Mouse (Mus musculus): Measurements from ENCODE around the gene Foxo6. TPM values are rescaled to one million over a fixed set of nuclear protein-coding genes. Genes with fewer than 3 reads are reported as not detected.

Gene Foxo6
- polyA plus RNA-seq (2014; fragmentation: Nextera tagmentation; extraction: Ambion mirVana) = 0.07 and 0.11 TPM in 2 replicates

GRCm38 (mm10) chr4:120287290-120288111 lies at the start of gene Foxo6:
Foxo6 (minus strand) TSS chr4:120287349.
- Histone ChIP-seq H3K4me3 (ENCODE audit: low read depth, low read length) (peak within 1 kb of the TSS; percentile 53), H3K4me1 (ENCODE audit: control insufficient read depth, insufficient read depth, low read length) (peaks cover 19% of the 10 kb centered on the region), H3K36me3 (ENCODE audit: control insufficient read depth, insufficient read depth, low read length) (no peaks in the 10 kb centered on the region), H3K9ac (ENCODE audit: low read length) (peak within 1 kb of the TSS; percentile 43), H3K27ac (replicated peaks; ENCODE audit: low read depth, low read length) (no peak within 1 kb of the TSS), H3K4me2 (ENCODE audit: low read depth, severe bottlenecking) (peak within 1 kb of the TSS; percentile 100), H3K27me3 (ENCODE audit: control insufficient read depth, insufficient read depth, low read length) (peaks cover 32% of the 10 kb centered on the region), H3K9me3 (ENCODE audit: control insufficient read depth, low read length) (no peaks in the 10 kb centered on the region)
- under 1% methylated on average over 70 of the region's 99 CpGs for WGBS
- ATAC-seq (ENCODE audit: insufficient number of reproducible peaks, low FRiP score, low TSS enrichment, low read depth) = peak; percentile 91
- peak; percentile 96 for DNase-seq (ENCODE audit: low spot score)

- no peak for DNase-seq (ENCODE audit: low spot score)
- H3K4me2 ChIP-seq (ENCODE audit: low read depth, severe bottlenecking) = no peak overlapping the region
Measured at GRCm38 (mm10) chr4:120334316-120334715, 47.2 kb upstream of the Foxo6 start.

GRCm38 (mm10) chr4:120332934-120333421 lies 45.8 kb upstream of the Foxo6 start:
- 46% methylated on average over 11 of the region's 11 CpGs for WGBS
- H3K27ac ChIP-seq (replicated peaks; ENCODE audit: low read depth, low read length) = no peak overlapping the region
- no peak overlapping the region for H3K4me2 ChIP-seq (ENCODE audit: low read depth, severe bottlenecking)
- H3K27me3 ChIP-seq (ENCODE audit: control insufficient read depth, insufficient read depth, low read length) = no peaks in the 10 kb centered on the region
- H3K4me1 ChIP-seq (ENCODE audit: control insufficient read depth, insufficient read depth, low read length) = no peaks in the 10 kb centered on the region
- H3K9ac ChIP-seq (ENCODE audit: low read length) = no peak overlapping the region
- H3K4me3 ChIP-seq (ENCODE audit: low read depth, low read length) = no peak overlapping the region
- DNase-seq (ENCODE audit: low spot score) (no peak), ATAC-seq (ENCODE audit: insufficient number of reproducible peaks, low FRiP score, low TSS enrichment, low read depth) (no peak)
- no peaks in the 10 kb centered on the region for H3K9me3 ChIP-seq (ENCODE audit: control insufficient read depth, low read length)
- H3K36me3 ChIP-seq (ENCODE audit: control insufficient read depth, insufficient read depth, low read length) = no peaks in the 10 kb centered on the region

More at GRCm38 (mm10) chr4:120334316-120334715, 47.2 kb upstream of the Foxo6 start:
- H3K27me3 ChIP-seq (ENCODE audit: control insufficient read depth, insufficient read depth, low read length) = no peaks in the 10 kb centered on the region
- no peak for ATAC-seq (ENCODE audit: insufficient number of reproducible peaks, low FRiP score, low TSS enrichment, low read depth)
- H3K36me3 ChIP-seq (ENCODE audit: control insufficient read depth, insufficient read depth, low read length) = no peaks in the 10 kb centered on the region
- no peaks in the 10 kb centered on the region for H3K9me3 ChIP-seq (ENCODE audit: control insufficient read depth, low read length)
- 88% methylated on average over 4 of the region's 4 CpGs for WGBS
- H3K4me1 ChIP-seq (ENCODE audit: control insufficient read depth, insufficient read depth, low read length) = no peaks in the 10 kb centered on the region
- no peak overlapping the region for H3K9ac ChIP-seq (ENCODE audit: low read length)
- H3K4me3 ChIP-seq (ENCODE audit: low read depth, low read length) = no peak overlapping the region
- H3K27ac ChIP-seq (replicated peaks; ENCODE audit: low read depth, low read length) = no peak overlapping the region

- 65% methylated on average over 7 of the region's 7 CpGs for WGBS
Measured at GRCm38 (mm10) chr4:120332405-120332933, 45.3 kb upstream of the Foxo6 start.

GRCm38 (mm10) chr4:120331992-120332391 lies 44.8 kb upstream of the Foxo6 start:
- DNase-seq (ENCODE audit: low spot score) = no peak

More at GRCm38 (mm10) chr4:120332405-120332933, 45.3 kb upstream of the Foxo6 start:
- Histone ChIP-seq H3K27ac (replicated peaks; ENCODE audit: low read depth, low read length) (no peak overlapping the region), H3K9ac (ENCODE audit: low read length) (no peak overlapping the region), H3K9me3 (ENCODE audit: control insufficient read depth, low read length) (no peaks in the 10 kb centered on the region), H3K27me3 (ENCODE audit: control insufficient read depth, insufficient read depth, low read length) (no peaks in the 10 kb centered on the region), H3K36me3 (ENCODE audit: control insufficient read depth, insufficient read depth, low read length) (no peaks in the 10 kb centered on the region), H3K4me1 (ENCODE audit: control insufficient read depth, insufficient read depth, low read length) (no peaks in the 10 kb centered on the region), H3K4me3 (ENCODE audit: low read depth, low read length) (no peak overlapping the region), H3K4me2 (ENCODE audit: low read depth, severe bottlenecking) (no peak overlapping the region)
- ATAC-seq (ENCODE audit: insufficient number of reproducible peaks, low FRiP score, low TSS enrichment, low read depth) (no peak), DNase-seq (ENCODE audit: low spot score) (no peak)

DNA sequence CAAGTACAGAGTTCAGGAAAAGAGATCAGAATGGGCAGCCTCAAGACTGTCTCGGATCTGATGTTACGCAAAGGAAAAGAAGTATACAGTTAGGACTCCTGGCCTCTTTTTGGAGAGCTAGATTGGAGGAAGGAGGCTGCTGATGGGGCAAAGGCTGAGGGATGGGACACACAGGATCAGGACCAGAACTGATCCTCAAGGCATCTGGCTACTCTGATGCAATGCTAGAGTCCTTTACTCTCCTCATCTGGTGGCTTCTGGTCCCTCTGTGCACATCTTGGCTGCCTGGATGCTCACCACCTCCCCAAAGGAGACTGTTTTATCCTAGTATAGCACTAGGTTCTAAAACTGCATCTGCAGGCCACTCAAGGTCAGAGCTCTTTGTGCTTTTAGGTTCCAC lies 44.4 kb upstream of the Foxo6 start:
- DNase-seq (ENCODE audit: low spot score) (no peak), ATAC-seq (ENCODE audit: insufficient number of reproducible peaks, low FRiP score, low TSS enrichment, low read depth) (no peak)
- no peaks in the 10 kb centered on the region for H3K9me3 ChIP-seq (ENCODE audit: control insufficient read depth, low read length)
- H3K4me2 ChIP-seq (ENCODE audit: low read depth, severe bottlenecking) = no peak overlapping the region
- H3K27me3 ChIP-seq (ENCODE audit: control insufficient read depth, insufficient read depth, low read length) = no peaks in the 10 kb centered on the region
- no peak overlapping the region for H3K4me3 ChIP-seq (ENCODE audit: low read depth, low read length)
- H3K36me3 ChIP-seq (ENCODE audit: control insufficient read depth, insufficient read depth, low read length) = no peaks in the 10 kb centered on the region
- no peaks in the 10 kb centered on the region for H3K4me1 ChIP-seq (ENCODE audit: control insufficient read depth, insufficient read depth, low read length)
- no peak overlapping the region for H3K9ac ChIP-seq (ENCODE audit: low read length)
- 90% methylated on average over 2 of the region's 2 CpGs for WGBS
- no peak overlapping the region for H3K27ac ChIP-seq (replicated peaks; ENCODE audit: low read depth, low read length)

More at GRCm38 (mm10) chr4:120331992-120332391, 44.8 kb upstream of the Foxo6 start:
- Histone ChIP-seq H3K27me3 (ENCODE audit: control insufficient read depth, insufficient read depth, low read length) (no peaks in the 10 kb centered on the region), H3K4me2 (ENCODE audit: low read depth, severe bottlenecking) (no peak overlapping the region; the same call in 1 of the 2 replicates), H3K9ac (ENCODE audit: low read length) (no peak overlapping the region), H3K9me3 (ENCODE audit: control insufficient read depth, low read length) (no peaks in the 10 kb centered on the region), H3K36me3 (ENCODE audit: control insufficient read depth, insufficient read depth, low read length) (no peaks in the 10 kb centered on the region), H3K4me3 (ENCODE audit: low read depth, low read length) (no peak overlapping the region), H3K27ac (replicated peaks; ENCODE audit: low read depth, low read length) (no peak overlapping the region), H3K4me1 (ENCODE audit: control insufficient read depth, insufficient read depth, low read length) (no peaks in the 10 kb centered on the region)
- ATAC-seq (ENCODE audit: insufficient number of reproducible peaks, low FRiP score, low TSS enrichment, low read depth) = no peak
- WGBS = 89% methylated on average over 7 of the region's 7 CpGs

DNA sequence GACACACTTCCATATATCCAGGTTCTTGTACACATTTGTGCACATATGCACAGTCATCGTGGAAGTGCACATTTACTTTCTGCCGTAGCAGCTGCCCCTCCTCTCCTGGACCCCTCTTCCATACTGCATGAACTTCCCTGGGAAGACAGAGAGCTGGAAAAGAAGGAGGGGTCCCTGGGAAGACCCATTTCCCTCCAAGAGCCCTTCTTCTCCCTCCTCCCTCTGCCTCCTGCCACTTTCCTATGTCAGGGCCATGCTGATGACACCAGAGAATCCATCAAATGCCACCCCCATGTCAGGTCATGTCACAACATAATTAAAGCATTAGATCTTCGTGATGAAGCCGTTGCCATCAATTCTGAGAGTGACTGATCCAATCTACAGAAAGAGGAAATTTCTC lies 38.6 kb upstream of the Foxo6 start:
- H3K4me1 ChIP-seq (ENCODE audit: control insufficient read depth, insufficient read depth, low read length) = no peaks in the 10 kb centered on the region
- 69% methylated on average over 4 of the region's 4 CpGs for WGBS
- H3K27ac ChIP-seq (replicated peaks; ENCODE audit: low read depth, low read length) = no peak overlapping the region
- no peaks in the 10 kb centered on the region for H3K9me3 ChIP-seq (ENCODE audit: control insufficient read depth, low read length)
- no peak overlapping the region for H3K4me2 ChIP-seq (ENCODE audit: low read depth, severe bottlenecking)
- H3K27me3 ChIP-seq (ENCODE audit: control insufficient read depth, insufficient read depth, low read length) = no peaks in the 10 kb centered on the region
- H3K4me3 ChIP-seq (ENCODE audit: low read depth, low read length) = no peak overlapping the region
- no peak overlapping the region for H3K9ac ChIP-seq (ENCODE audit: low read length)
- no peak for DNase-seq (ENCODE audit: low spot score)
- ATAC-seq (ENCODE audit: insufficient number of reproducible peaks, low FRiP score, low TSS enrichment, low read depth) = no peak
- no peaks in the 10 kb centered on the region for H3K36me3 ChIP-seq (ENCODE audit: control insufficient read depth, insufficient read depth, low read length)

DNA sequence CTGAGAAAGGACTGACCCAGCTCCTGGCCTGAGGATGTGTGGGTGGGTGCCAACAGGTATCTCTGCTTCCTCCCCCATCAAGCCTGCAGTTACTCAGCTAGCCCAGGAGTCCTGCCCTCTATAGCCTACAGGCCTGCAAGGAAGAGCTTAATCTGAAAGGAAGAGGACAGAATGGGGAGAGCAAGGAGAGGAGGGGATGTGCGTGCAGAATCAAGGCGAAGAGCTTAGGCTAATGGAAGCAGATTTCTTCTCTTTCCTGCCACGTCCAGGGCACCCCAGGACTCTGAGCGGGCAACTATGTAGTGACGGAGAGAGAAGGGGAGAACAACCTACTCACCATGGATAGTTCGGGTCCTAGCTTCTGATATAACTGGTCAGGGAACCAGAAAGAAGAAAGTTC lies 37.9 kb upstream of the Foxo6 start:
- Histone ChIP-seq H3K4me1 (ENCODE audit: control insufficient read depth, insufficient read depth, low read length) (no peaks in the 10 kb centered on the region), H3K27ac (replicated peaks; ENCODE audit: low read depth, low read length) (no peak overlapping the region), H3K4me3 (ENCODE audit: low read depth, low read length) (no peak overlapping the region), H3K36me3 (ENCODE audit: control insufficient read depth, insufficient read depth, low read length) (no peaks in the 10 kb centered on the region), H3K27me3 (ENCODE audit: control insufficient read depth, insufficient read depth, low read length) (no peaks in the 10 kb centered on the region), H3K9me3 (ENCODE audit: control insufficient read depth, low read length) (no peaks in the 10 kb centered on the region), H3K9ac (ENCODE audit: low read length) (no peak overlapping the region), H3K4me2 (ENCODE audit: low read depth, severe bottlenecking) (no peak overlapping the region)
- no peak for DNase-seq (ENCODE audit: low spot score)
- no peak for ATAC-seq (ENCODE audit: insufficient number of reproducible peaks, low FRiP score, low TSS enrichment, low read depth)
- 89% methylated on average over 6 of the region's 6 CpGs for WGBS
